7 mouse cellular contexts compared by ENCODE assay signal in genomic region chr12:85110011-85110697, GRCm38 (mm10). TPM values are rescaled to one million over a fixed set of nuclear protein-coding genes. Genes with fewer than 3 reads are reported as not detected.
A peak's percentile ranks its signal among the peaks of the same experiment; 100 is the strongest.
DNase-seq lines count a peak whose midpoint lies in the region; ATAC-seq and TF ChIP-seq lines count a peak whose summit lies in the region.

No protein-coding gene starts in this region.

- H3K9me3 ChIP-seq in neural tube, embryonic 11.5 days (ENCODE audit: control insufficient read depth, low read length) = no peaks in the 10 kb centered on the region
- no peaks in the 10 kb centered on the region for H3K9me3 ChIP-seq in heart, embryonic 16.5 days (replicated peaks; ENCODE audit: control insufficient read depth, low read length)
- no peaks in the 10 kb centered on the region for H3K9me3 ChIP-seq in liver, embryonic 13.5 days (replicated peaks)
- H3K9me3 ChIP-seq in stomach, postnatal 0 days (ENCODE audit: control insufficient read depth, low read length) = no peaks in the 10 kb centered on the region

- peak overlapping the region; percentile 76 for H3K4me2 ChIP-seq in neural tube, embryonic 11.5 days (ENCODE audit: low read depth)
- peak overlapping the region; percentile 72 for H3K4me2 ChIP-seq in heart, embryonic 16.5 days (ENCODE audit: low read depth, low read length)
- peak overlapping the region; percentile 83 for H3K4me2 ChIP-seq in liver, embryonic 13.5 days
- peak overlapping the region; percentile 85 for H3K4me2 ChIP-seq in stomach, postnatal 0 days (replicated peaks; ENCODE audit: low read depth)

- peak overlapping the region; percentile 95 for H3K9ac ChIP-seq in neural tube, embryonic 11.5 days (ENCODE audit: low read length)
- peak overlapping the region; percentile 99 for H3K9ac ChIP-seq in heart, embryonic 16.5 days (ENCODE audit: low read length)
- peak overlapping the region; percentile 97 for H3K9ac ChIP-seq in liver, embryonic 13.5 days
- peak overlapping the region; percentile 95 for H3K9ac ChIP-seq in stomach, postnatal 0 days (ENCODE audit: low read length)

- no peak for TF ChIP-seq EP300 in stomach, postnatal 0 days (optimal IDR thresholded peaks at IDR 0.05)

- DNase-seq in neural tube, embryonic 11.5 days (ENCODE audit: low spot score) = no peak
- no peak for DNase-seq in neural tube, embryonic 10.5 days (ENCODE audit: extremely low spot score, low spot score)
- DNase-seq in liver, embryonic 13.5 days = peak; percentile 28
- DNase-seq in stomach, postnatal 0 days (ENCODE audit: low spot score) = peak; percentile 27
- DNase-seq in MN1 (ENCODE audit: low spot score) = no peak

- TF ChIP-seq CTCF in cortical plate, adult 2 months (IDR thresholded peaks at IDR 0.05; ENCODE audit: extremely low read depth, insufficient read depth, low read length) = no peak
- no peak for TF ChIP-seq CTCF in stomach, postnatal 0 days (IDR thresholded peaks at IDR 0.05; ENCODE audit: low read depth)

- TF ChIP-seq POLR2A in cortical plate, adult 2 months (IDR thresholded peaks at IDR 0.05; ENCODE audit: extremely low read depth, insufficient read depth, low read length) = no peak

- peaks cover 13% of the 10 kb centered on the region for H3K4me1 ChIP-seq in neural tube, embryonic 11.5 days (ENCODE audit: control insufficient read depth, insufficient read depth, low read length)
- H3K4me1 ChIP-seq in cortical plate, adult 2 months (ENCODE audit: control insufficient read depth, insufficient read depth, low read length) = peaks cover 11% of the 10 kb centered on the region; the same call in 1 of the 2 replicates
- H3K4me1 ChIP-seq in heart, embryonic 16.5 days (ENCODE audit: control insufficient read depth, insufficient read depth, low read length) = peaks cover 30% of the 10 kb centered on the region
- peaks cover 57% of the 10 kb centered on the region for H3K4me1 ChIP-seq in liver, embryonic 13.5 days (replicated peaks)
- peaks cover 6% of the 10 kb centered on the region for H3K4me1 ChIP-seq in stomach, postnatal 0 days (replicated peaks; ENCODE audit: control insufficient read depth, insufficient read depth)

- 17% methylated on average over 18 of the region's 18 CpGs for WGBS in neural tube, embryonic 11.5 days
- WGBS in heart, embryonic 16.5 days = 13% methylated on average over 18 of the region's 18 CpGs
- WGBS in liver, embryonic 13.5 days (ENCODE audit: insufficient replicate concordance) = 12% methylated on average over 18 of the region's 18 CpGs
- WGBS in stomach, postnatal 0 days = 8% methylated on average over 18 of the region's 18 CpGs

- ATAC-seq in neural tube, embryonic 11.5 days (ENCODE audit: insufficient read depth, low FRiP score, low TSS enrichment) = no peak; the same call in none of the 2 replicates
- peak; percentile 34; the same call in 1 of the 2 replicates for ATAC-seq in heart, embryonic 16.5 days (replicated peaks; ENCODE audit: extremely low read depth, insufficient read depth, low FRiP score)
- ATAC-seq in liver, embryonic 13.5 days (ENCODE audit: low read depth) = peak; percentile 44
- peak; percentile 12; the same call in 1 of the 2 replicates for ATAC-seq in stomach, postnatal 0 days (ENCODE audit: low FRiP score, low TSS enrichment)

- H3K27ac ChIP-seq in neural tube, embryonic 11.5 days (ENCODE audit: low read depth, low read length) = peak overlapping the region; percentile 58; the same call in 1 of the 2 replicates
- peak overlapping the region; percentile 17; the same call in 1 of the 2 replicates for H3K27ac ChIP-seq in cortical plate, adult 2 months (ENCODE audit: insufficient read depth, low read length)
- H3K27ac ChIP-seq in heart, embryonic 16.5 days (ENCODE audit: low read length) = peak overlapping the region; percentile 96
- H3K27ac ChIP-seq in liver, embryonic 13.5 days = peak overlapping the region; percentile 91
- peak overlapping the region; percentile 92 for H3K27ac ChIP-seq in stomach, postnatal 0 days (replicated peaks)

- no peaks in the 10 kb centered on the region for H3K36me3 ChIP-seq in neural tube, embryonic 11.5 days (ENCODE audit: control insufficient read depth, insufficient read depth, low read length)
- H3K36me3 ChIP-seq in heart, embryonic 16.5 days (ENCODE audit: control insufficient read depth, insufficient read depth) = no peaks in the 10 kb centered on the region
- peaks cover 16% of the 10 kb centered on the region for H3K36me3 ChIP-seq in liver, embryonic 13.5 days
- H3K36me3 ChIP-seq in stomach, postnatal 0 days (ENCODE audit: control insufficient read depth, insufficient read depth, low read length) = peaks cover 3% of the 10 kb centered on the region; the same call in 1 of the 2 replicates

- H3K4me3 ChIP-seq in neural tube, embryonic 11.5 days (ENCODE audit: low read depth, low read length) = peak overlapping the region; percentile 99
- H3K4me3 ChIP-seq in cortical plate, adult 2 months (ENCODE audit: insufficient read depth, low read length) = peak overlapping the region; percentile 52
- peak overlapping the region; percentile 96 for H3K4me3 ChIP-seq in heart, embryonic 16.5 days (ENCODE audit: low read length)
- H3K4me3 ChIP-seq in liver, embryonic 13.5 days (replicated peaks) = peak overlapping the region; percentile 99
- H3K4me3 ChIP-seq in stomach, postnatal 0 days (ENCODE audit: low read depth, low read length) = peak overlapping the region; percentile 97

- H3K27me3 ChIP-seq in neural tube, embryonic 11.5 days (ENCODE audit: control insufficient read depth, insufficient read depth, low read length) = no peaks in the 10 kb centered on the region
- H3K27me3 ChIP-seq in heart, embryonic 16.5 days (ENCODE audit: control insufficient read depth, insufficient read depth, low read length) = no peaks in the 10 kb centered on the region
- H3K27me3 ChIP-seq in liver, embryonic 13.5 days = no peaks in the 10 kb centered on the region
- H3K27me3 ChIP-seq in stomach, postnatal 0 days (ENCODE audit: control insufficient read depth, insufficient read depth, low read length) = no peaks in the 10 kb centered on the region

RNA-seq across cellular contexts. Expression of gene Prox2, which starts 0.4 kb away (rescaled TPM):
- 2.5 and 4.3 TPM in 2 replicates for polyA plus RNA-seq in neural tube, embryonic 11.5 days (2014; fragmentation: Nextera tagmentation; extraction: Ambion mirVana)
- 1.5 and 1.8 TPM in 2 replicates for polyA plus RNA-seq in cortical plate, adult 2 months (2012; rRNA removed)
- polyA plus RNA-seq in heart, embryonic 16.5 days (2015; fragmentation: Nextera tagmentation; extraction: Ambion mirVana) = 1.8 and 2.4 TPM in 2 replicates
- polyA plus RNA-seq in liver, embryonic 13.5 days (2015; fragmentation: Nextera tagmentation; extraction: Ambion mirVana) = 3.0 and 3.1 TPM in 2 replicates
- polyA plus RNA-seq in stomach, postnatal 0 days (2015; fragmentation: Nextera tagmentation; extraction: Ambion mirVana) = 1.5 and 1.9 TPM in 2 replicates

RNA-seq across cellular contexts. Expression of gene Dlst, which starts 0.5 kb away (rescaled TPM):
- polyA plus RNA-seq in neural tube, embryonic 11.5 days (2014; fragmentation: Nextera tagmentation; extraction: Ambion mirVana) = 113 and 115 TPM in 2 replicates
- polyA plus RNA-seq in cortical plate, adult 2 months (2012; rRNA removed) = 144 and 150 TPM in 2 replicates
- polyA plus RNA-seq in heart, embryonic 16.5 days (2015; fragmentation: Nextera tagmentation; extraction: Ambion mirVana) = 254 and 264 TPM in 2 replicates
- 80.7 and 93.4 TPM in 2 replicates for polyA plus RNA-seq in liver, embryonic 13.5 days (2015; fragmentation: Nextera tagmentation; extraction: Ambion mirVana)
- 63.2 and 70.2 TPM in 2 replicates for polyA plus RNA-seq in stomach, postnatal 0 days (2015; fragmentation: Nextera tagmentation; extraction: Ambion mirVana)

RNA-seq across cellular contexts. Expression of gene Rps6kl1, which starts 40.9 kb away (rescaled TPM):
- 5.3 and 6.7 TPM in 2 replicates for polyA plus RNA-seq in neural tube, embryonic 11.5 days (2014; fragmentation: Nextera tagmentation; extraction: Ambion mirVana)
- 39.2 and 44.3 TPM in 2 replicates for polyA plus RNA-seq in cortical plate, adult 2 months (2012; rRNA removed)
- polyA plus RNA-seq in heart, embryonic 16.5 days (2015; fragmentation: Nextera tagmentation; extraction: Ambion mirVana) = 1.6 and 2.5 TPM in 2 replicates
- 0.73 and 0.74 TPM in 2 replicates for polyA plus RNA-seq in liver, embryonic 13.5 days (2015; fragmentation: Nextera tagmentation; extraction: Ambion mirVana)
- polyA plus RNA-seq in stomach, postnatal 0 days (2015; fragmentation: Nextera tagmentation; extraction: Ambion mirVana) = 0.65 and 0.75 TPM in 2 replicates

Comparison
In these comparisons a context has a peak if more than half of its experiments do, and no peak if none do; other contexts are left out.
1. DNase-seq: peak in liver, embryonic 13.5 days (single experiment) and stomach, postnatal 0 days (single experiment); none in neural tube, embryonic 11.5 days (single experiment), neural tube, embryonic 10.5 days (single experiment) and MN1 (single experiment).
2. H3K27ac ChIP-seq: peak in every context shown above with its lines; median percentile 96 in heart, embryonic 16.5 days; 92 in stomach, postnatal 0 days; 91 in liver, embryonic 13.5 days; 58 in neural tube, embryonic 11.5 days; 17 in cortical plate, adult 2 months.
3. Peak in every context shown above with its lines, with median percentiles within 50 percentile points of each other: H3K4me2 ChIP-seq, H3K4me3 ChIP-seq and H3K9ac ChIP-seq.